25 mouse cellular contexts compared by ENCODE assay signal in genomic region chr11:43892546-43892945, GRCm38 (mm10). TPM values are rescaled to one million over a fixed set of nuclear protein-coding genes. Genes with fewer than 3 reads are reported as not detected.
DNase-seq lines count a peak whose midpoint lies in the region; ATAC-seq and TF ChIP-seq lines count a peak whose summit lies in the region.
"Had no signal": no experiment of that assay in that cellular context is flagged by ENCODE, and none has a peak within 500 bp of the region (broad histone marks: within the 10 kb centered on the region; RNA-seq: fewer than 3 reads in every experiment).

No protein-coding gene starts in this region.

- H3K9me3 ChIP-seq in hindbrain, embryonic 11.5 days (ENCODE audit: control insufficient read depth, low read length) = no peaks in the 10 kb centered on the region
- no peaks in the 10 kb centered on the region for H3K9me3 ChIP-seq in forebrain, embryonic 13.5 days (replicated peaks)
- H3K9me3 ChIP-seq: embryonic facial prominence, embryonic 12.5 days; hindbrain, embryonic 10.5 days; limb, embryonic 12.5 days had no signal

- H3K4me3 ChIP-seq in C2C12 (ENCODE audit: insufficient read depth, poor library complexity, severe bottlenecking) = no peak overlapping the region
- H3K4me3 ChIP-seq in hindbrain, embryonic 11.5 days (ENCODE audit: low read depth, low read length) = no peak overlapping the region
- H3K4me3 ChIP-seq in forebrain, embryonic 13.5 days = no peak overlapping the region
- H3K4me3 ChIP-seq: embryonic facial prominence, embryonic 12.5 days; erythroblast, embryonic 14.5 days; heart, adult 2 months; hindbrain, embryonic 10.5 days; layer of hippocampus, adult 2 months; left cerebral cortex, adult 2 months; limb, embryonic 12.5 days had no signal

- no peak overlapping the region for H3K9ac ChIP-seq in hindbrain, embryonic 11.5 days (ENCODE audit: low read depth, low read length)
- no peak overlapping the region for H3K9ac ChIP-seq in forebrain, embryonic 13.5 days
- H3K9ac ChIP-seq: embryonic facial prominence, embryonic 12.5 days; limb, embryonic 12.5 days; liver, embryonic 14.5 days had no signal

- H3K27ac ChIP-seq in hindbrain, embryonic 11.5 days (ENCODE audit: low read depth, low read length) = no peak overlapping the region
- H3K27ac ChIP-seq in forebrain, embryonic 13.5 days = no peak overlapping the region
- H3K27ac ChIP-seq: embryonic facial prominence, embryonic 12.5 days; heart, adult 2 months; hindbrain, embryonic 10.5 days; layer of hippocampus, adult 2 months; left cerebral cortex, adult 2 months; limb, embryonic 12.5 days; liver, embryonic 14.5 days had no signal

- no peaks in the 10 kb centered on the region for H3K79me2 ChIP-seq in C2C12 (ENCODE audit: control insufficient read depth, insufficient read depth)

- H3K4me2 ChIP-seq in hindbrain, embryonic 11.5 days (replicated peaks; ENCODE audit: low read depth, low read length) = no peak overlapping the region
- H3K4me2 ChIP-seq in forebrain, embryonic 13.5 days = no peak overlapping the region
- H3K4me2 ChIP-seq: embryonic facial prominence, embryonic 12.5 days; limb, embryonic 12.5 days had no signal

- no peak for TF ChIP-seq CTCF in C2C12 (IDR thresholded peaks at IDR 0.05; ENCODE audit: control insufficient read depth, insufficient read depth, insufficient read length)

- H3ac ChIP-seq in C2C12 (ENCODE audit: control insufficient read depth, insufficient read length, low read depth) = no peak overlapping the region

- WGBS in hindbrain, embryonic 11.5 days = 81% methylated on average over 4 of the region's 4 CpGs
- WGBS in forebrain, embryonic 13.5 days = 86% methylated on average over 4 of the region's 4 CpGs

- no peaks in the 10 kb centered on the region for H3K79me3 ChIP-seq in C2C12 (ENCODE audit: low read depth)

- H3K4me1 ChIP-seq in hindbrain, embryonic 11.5 days (replicated peaks; ENCODE audit: control insufficient read depth, insufficient read depth, low read length) = no peaks in the 10 kb centered on the region
- no peaks in the 10 kb centered on the region for H3K4me1 ChIP-seq in forebrain, embryonic 13.5 days
- H3K4me1 ChIP-seq: embryonic facial prominence, embryonic 12.5 days; limb, embryonic 12.5 days had no signal

- no peak for ATAC-seq in hindbrain, embryonic 11.5 days (ENCODE audit: low FRiP score)
- no peak for ATAC-seq in forebrain, embryonic 13.5 days
- ATAC-seq: forebrain, embryonic 14.5 days had no signal

- peak; percentile 13 for DNase-seq in adrenal gland, adult 8-10 months
- DNase-seq in adrenal gland, postnatal 4 days (ENCODE audit: low spot score in 2 of 2) = no peak
- DNase-seq in lung, adult 18-20 months = peak; percentile 31 to 48
- peak; percentile 42 for DNase-seq in lung, postnatal 14 days
- no peak for DNase-seq in hindbrain, embryonic 11.5 days (ENCODE audit: low spot score)
- no peak for DNase-seq in urinary bladder, postnatal 14 days (ENCODE audit: low spot score)
- DNase-seq: cerebellum, adult 9-10 months; gastrocnemius, postnatal 14 days; heart, adult 2 months; kidney, adult 18-20 months; kidney, postnatal 14 days; midbrain, embryonic 14.5 days; right cerebral cortex, postnatal 25 days had no signal

- H3K27me3 ChIP-seq in C2C12 (ENCODE audit: control insufficient read depth, insufficient read depth, insufficient read length) = no peaks in the 10 kb centered on the region
- no peaks in the 10 kb centered on the region for H3K27me3 ChIP-seq in hindbrain, embryonic 11.5 days (ENCODE audit: control insufficient read depth, insufficient read depth, low read length)
- no peaks in the 10 kb centered on the region for H3K27me3 ChIP-seq in forebrain, embryonic 13.5 days
- H3K27me3 ChIP-seq: embryonic facial prominence, embryonic 12.5 days; limb, embryonic 12.5 days had no signal

- no peaks in the 10 kb centered on the region for H3K36me3 ChIP-seq in C2C12 (ENCODE audit: control insufficient read depth, insufficient read depth)
- no peaks in the 10 kb centered on the region for H3K36me3 ChIP-seq in hindbrain, embryonic 11.5 days (ENCODE audit: control insufficient read depth, insufficient read depth, low read length)
- no peaks in the 10 kb centered on the region for H3K36me3 ChIP-seq in forebrain, embryonic 13.5 days (ENCODE audit: poor library complexity, severe bottlenecking)
- H3K36me3 ChIP-seq: embryonic facial prominence, embryonic 12.5 days; hindbrain, embryonic 10.5 days; limb, embryonic 12.5 days had no signal

TF ChIP-seq in C2C12, 6 proteins besides CTCF, POLR2A, EP300 and RAD21:
- TF ChIP-seq FOSL1 (IDR thresholded peaks at IDR 0.05; ENCODE audit: insufficient read depth, low read length, poor library complexity, severe bottlenecking) = no peak
- TF ChIP-seq MYOG (IDR thresholded peaks at IDR 0.05; ENCODE audit: control insufficient read depth, extremely low read depth, insufficient read length) = no peak
- TF ChIP-seq CEBPB (IDR thresholded peaks at IDR 0.05; ENCODE audit: low read depth) = no peak
- TF ChIP-seq MYOD1 (IDR thresholded peaks at IDR 0.05; ENCODE audit: control insufficient read depth, insufficient read length, low read depth) = peak; percentile 41

RNA-seq across cellular contexts. Expression of gene Adra1b, which starts 8.5 kb away (rescaled TPM):
- 1 to 10 TPM; 3.7 to 6.2 (median 5.6) TPM for total RNA-seq in adrenal gland, adult 8-10 months (2022)
- 1 to 10 TPM; 1.7 to 5.3 TPM for total RNA-seq in adrenal gland, postnatal 4 days (2021)
- polyA plus RNA-seq in C2C12 (2012; fragmentation: generic; extraction: Trizol) = 2.7 TPM
- polyA plus RNA-seq in hindbrain, embryonic 11.5 days (2014; fragmentation: Nextera tagmentation; extraction: Ambion mirVana) = 0.40 and 0.49 TPM in 2 replicates
- 0.28 and 0.38 TPM in 2 replicates for polyA plus RNA-seq in forebrain, embryonic 13.5 days (2015; fragmentation: Nextera tagmentation; extraction: Ambion mirVana)
- total RNA-seq: megakaryocyte, adult 5-6 weeks; neutrophil, adult 5-6 weeks had no signal
- polyA plus RNA-seq: erythroblast, embryonic 14.5 days had no signal

Comparison
In these comparisons a context has a peak if more than half of its experiments do, and no peak if none do; other contexts are left out.
1. DNase-seq: peak in adrenal gland, adult 8-10 months (single experiment), lung, adult 18-20 months (2 of 2) and lung, postnatal 14 days (single experiment); none in adrenal gland, postnatal 4 days (0 of 2), hindbrain, embryonic 11.5 days (single experiment) and urinary bladder, postnatal 14 days (single experiment).